Mouse (Mus musculus): Measurements from ENCODE around the gene Prkaca.

Prkaca gene

DNA sequence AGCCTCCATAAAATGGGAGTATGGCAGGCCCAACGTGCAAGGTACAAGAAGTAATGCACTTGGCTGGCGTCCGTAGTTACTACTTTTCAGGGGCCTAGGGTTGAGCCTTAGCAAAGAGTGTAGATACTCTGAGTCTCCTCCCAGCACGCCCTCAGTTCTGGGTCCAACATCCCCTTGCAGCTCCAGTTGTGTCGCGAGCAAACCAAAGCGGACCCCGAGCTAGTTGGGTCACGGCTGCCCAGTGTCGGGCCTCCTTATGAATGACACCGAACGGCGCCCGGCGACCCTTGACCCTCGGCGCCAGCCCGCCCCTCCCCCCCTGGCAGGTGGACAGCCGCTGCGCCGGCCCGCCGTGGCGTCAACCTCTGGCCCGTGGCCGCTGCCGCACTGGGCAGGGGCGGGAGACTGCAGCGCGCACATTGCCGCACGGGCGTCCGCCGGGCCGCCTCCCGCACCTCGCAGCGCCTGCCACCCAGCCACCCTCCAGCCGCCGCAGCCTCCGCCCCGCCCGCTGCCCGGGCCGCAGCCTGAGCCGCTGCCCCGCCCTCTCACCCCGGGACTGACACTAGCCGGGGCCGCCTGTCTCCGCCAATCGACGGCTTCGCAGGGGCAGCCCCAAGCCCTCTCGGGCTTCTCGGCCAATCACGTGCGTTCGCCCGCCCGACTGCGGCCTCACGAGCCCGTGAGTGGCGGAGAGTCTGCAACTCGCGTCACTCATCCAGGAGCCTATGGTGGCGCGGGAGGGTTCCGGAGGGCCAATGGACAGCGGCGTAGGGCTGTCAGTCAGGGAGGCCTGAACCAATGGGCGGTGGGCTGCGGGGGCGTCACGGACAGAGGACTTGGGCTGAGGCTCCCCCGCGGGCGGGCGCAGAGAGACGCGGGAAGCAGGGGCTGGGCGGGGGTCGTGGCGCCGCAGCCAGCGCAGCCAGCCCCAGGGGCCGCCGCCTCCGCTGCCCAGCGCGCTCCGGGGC lies at the start of gene Prkaca:
Gene Prkaca (plus strand): TSS at position 844 of the 971 bp plus-strand sequence.
- DNase-seq (ENCODE audit: low spot score in 2 of 2) = peak; percentile 92 to 98

DNA sequence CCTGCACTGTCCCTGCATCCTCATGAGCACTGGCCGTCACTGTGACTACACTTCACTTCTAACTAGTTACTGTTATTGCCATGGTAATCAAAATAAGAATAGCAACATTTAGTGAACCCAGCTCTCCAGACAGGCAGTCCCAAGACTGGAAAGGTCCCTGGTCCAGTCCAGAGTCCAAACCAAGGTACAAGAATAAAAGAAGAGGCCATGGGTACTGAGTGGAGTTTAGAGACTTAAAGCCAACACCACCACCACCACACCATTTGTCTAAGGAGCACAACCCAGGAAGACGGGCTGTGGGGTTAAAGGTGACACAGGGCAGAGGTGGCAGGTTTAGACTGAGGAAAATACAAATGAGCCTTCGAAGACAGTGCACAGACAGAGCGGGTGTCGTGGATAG lies 48.2 kb upstream of the Prkaca start:
- DNase-seq (ENCODE audit: low spot score in 2 of 2) = no peak

DNA sequence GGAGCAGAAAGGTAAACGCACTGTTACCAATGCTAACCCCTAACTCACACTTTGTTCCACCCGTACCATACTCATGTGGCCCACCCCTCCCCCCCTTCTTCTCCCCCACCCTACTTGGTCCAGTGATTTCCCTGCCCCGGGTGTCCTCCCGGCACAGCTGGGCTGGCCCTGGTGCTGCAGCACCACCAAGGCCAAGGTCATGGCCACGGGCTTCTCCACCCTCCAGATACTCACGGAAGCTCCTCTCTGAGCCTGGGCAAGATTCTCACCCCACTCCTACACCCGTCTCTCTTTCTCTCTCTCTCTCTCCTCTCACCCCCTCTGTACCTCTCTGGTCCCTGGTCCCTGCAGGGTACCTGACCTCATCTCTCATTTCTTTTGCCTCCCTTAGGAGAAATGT lies 46.5 kb upstream of the Prkaca start:
- no peak for DNase-seq (ENCODE audit: low spot score in 2 of 2)

DNA sequence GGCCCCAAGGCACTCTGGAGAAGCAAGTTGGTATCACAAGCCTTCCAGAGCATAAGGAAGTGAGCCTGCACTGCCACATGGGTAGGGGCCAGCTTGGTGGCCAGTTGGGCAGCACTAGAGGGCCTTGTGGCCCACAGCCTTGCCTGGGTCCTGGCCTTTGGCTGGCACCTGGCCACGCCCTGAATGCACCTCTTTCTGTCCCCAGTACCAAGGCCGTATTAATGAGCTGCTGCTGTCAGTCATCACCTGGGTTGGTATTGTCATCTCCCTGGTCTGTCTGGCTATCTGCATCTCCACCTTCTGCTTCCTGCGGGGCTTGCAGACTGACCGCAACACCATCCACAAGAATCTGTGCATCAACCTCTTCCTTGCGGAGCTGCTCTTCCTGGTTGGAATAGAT lies 38.6 kb upstream of the Prkaca start:
- DNase-seq (ENCODE audit: low spot score in 2 of 2) = no peak

DNA sequence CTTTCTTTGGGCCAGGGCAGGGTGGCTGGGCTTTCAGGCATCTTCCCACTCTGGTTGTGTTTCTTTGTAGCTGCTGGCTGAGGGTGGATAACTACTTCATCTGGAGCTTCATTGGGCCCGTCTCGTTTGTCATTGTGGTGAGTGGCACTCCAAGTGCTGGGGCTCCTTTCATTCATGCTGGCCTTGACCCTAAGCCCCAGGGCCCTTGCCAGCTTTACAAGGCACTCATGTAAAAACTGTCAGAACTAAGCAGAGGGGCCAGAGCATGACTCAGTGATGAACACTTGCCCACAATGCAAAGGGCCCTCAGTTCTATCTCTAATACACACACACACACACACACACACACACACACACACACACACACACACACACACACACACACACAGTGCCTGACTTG lies 37.8 kb upstream of the Prkaca start:
- no peak for DNase-seq (ENCODE audit: low spot score in 2 of 2)

DNA sequence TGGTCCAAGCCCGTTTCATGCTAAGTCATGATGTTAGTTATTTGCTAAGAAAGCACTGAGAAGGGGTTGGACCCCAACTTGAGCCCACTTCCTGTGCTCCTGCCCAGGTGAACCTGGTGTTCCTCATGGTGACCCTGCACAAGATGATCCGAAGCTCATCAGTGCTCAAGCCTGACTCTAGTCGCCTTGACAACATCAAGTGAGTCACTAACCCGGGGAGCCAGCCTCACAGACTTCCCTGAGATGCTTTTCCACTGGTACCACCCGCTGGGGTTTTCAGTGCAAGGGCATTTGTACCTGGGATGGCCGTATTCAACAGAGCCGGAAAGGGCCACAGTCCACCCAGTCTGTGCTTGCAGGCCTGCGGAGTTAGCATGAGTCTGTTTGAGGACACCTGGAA lies 37.4 kb upstream of the Prkaca start:
- no peak for DNase-seq (ENCODE audit: low spot score in 2 of 2)

DNA sequence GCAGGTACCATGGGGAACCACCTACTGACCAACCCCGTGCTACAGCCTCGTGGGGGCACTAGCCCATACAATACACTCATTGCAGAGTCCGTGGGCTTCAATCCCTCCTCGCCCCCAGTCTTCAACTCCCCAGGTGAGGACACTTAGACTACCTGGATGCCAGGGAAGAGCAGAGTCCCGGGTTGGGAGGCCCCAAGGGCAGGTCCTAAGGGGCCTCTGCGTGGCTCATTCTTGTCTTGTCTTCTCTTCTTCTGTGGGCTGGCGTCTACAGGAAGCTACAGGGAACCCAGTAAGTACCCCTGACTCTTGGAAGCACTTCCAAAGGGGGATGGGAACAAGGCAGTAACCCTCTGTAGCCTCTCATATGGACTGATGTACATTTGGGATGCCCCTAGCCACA lies 35.1 kb upstream of the Prkaca start:
- DNase-seq (ENCODE audit: low spot score in 2 of 2) = no peak

DNA sequence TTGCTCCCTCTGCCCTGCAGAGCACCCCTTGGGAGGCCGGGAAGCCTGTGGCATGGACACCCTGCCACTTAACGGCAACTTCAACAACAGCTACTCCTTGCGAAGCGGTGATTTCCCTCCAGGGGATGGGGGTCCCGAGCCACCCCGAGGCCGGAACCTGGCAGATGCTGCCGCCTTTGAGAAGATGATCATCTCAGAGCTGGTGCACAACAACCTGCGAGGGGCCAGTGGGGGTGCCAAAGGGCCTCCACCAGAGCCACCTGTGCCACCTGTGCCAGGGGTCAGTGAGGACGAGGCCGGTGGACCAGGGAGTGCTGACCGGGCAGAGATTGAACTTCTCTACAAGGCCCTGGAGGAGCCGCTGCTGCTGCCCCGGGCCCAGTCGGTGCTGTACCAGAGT lies 34.5 kb upstream of the Prkaca start:
- no peak for DNase-seq (ENCODE audit: low spot score in 2 of 2)

DNA sequence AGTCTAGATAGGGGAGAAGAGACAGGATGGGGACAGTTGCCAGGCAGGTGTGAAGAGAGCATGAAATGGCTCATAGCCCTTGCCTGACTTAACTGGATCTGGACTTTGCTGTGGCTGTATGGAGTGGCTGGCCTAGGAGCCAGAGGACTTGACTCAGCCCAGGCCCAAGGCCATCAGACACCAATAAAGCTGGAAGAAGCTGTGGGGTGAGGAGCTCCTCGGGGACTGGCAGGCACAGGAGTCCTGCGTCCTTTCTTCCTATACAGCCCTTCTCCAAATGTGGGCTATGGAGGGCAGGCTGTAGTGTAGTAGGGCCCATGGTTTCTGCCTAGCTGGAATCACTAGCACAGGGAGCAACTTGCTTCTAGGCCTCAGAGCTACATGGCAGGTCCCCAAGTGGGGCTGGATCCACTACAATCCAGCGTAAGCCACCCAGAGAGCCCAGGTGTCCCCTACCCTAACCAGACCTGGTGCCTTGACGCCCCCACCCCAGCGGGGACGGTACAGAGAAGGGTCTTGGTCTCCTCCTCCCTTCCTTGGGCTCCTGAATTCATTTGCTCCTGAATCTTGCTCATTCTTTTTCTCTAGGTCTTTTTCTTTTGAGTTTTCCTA lies 31.6 kb upstream of the Prkaca start:
- DNase-seq (ENCODE audit: low spot score in 2 of 2) = no peak

DNA sequence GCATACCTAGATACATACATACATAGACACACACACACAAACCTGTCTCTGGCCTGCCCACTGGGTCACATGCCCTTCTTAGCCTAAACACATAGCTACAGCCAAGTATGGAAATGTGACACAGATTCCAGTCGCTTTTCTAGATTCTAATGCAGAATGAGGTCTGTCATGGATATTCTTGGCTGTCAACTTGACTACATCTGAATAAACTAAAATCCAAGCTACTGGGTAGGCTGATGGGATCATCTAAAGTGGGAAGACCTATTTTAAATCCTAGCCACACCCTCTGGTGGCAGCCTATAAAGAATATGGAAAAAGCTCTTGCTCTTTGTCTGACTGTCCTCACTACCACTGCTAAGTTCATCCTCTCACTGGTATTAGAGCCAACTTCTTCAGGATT lies 30.3 kb upstream of the Prkaca start:
- DNase-seq (ENCODE audit: low spot score in 2 of 2) = no peak

DNA sequence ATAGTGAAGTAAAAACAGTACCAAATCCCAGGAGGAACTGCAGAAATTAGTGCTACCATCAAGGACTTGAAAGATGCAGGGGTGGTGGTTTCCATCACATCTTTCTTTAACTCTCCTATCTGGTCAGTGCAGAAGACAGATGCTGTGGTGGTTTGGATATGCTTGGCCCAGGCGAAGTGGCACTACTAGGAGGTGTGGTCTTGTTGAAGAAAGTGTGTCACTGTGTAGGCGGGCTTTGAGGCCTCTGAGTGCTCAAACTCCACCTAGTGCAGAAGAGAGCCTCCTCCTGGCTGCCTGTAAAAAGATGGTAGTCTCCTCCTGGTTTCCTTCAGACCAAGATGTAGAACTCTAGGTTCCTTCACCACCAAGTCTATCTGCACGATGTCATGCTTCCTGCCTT lies 27.3 kb upstream of the Prkaca start:
- DNase-seq (ENCODE audit: low spot score in 2 of 2) = no peak

DNA sequence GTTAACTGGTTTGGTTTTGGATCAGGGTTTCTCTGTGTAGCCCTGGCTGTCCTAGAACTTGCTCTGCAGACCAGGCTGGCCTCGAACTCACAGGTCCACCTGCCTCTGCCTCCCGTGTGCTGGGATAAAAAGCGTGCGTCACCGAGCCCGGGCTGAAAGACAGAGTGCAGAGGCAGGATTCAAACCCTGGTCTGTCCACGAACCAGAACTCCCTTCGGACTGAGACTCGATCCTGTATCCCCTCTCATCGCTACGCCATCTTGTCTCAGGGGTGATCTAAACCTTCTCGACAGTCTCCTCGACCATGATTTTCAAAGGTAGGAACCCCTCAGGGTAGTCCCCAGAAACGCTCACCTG lies 18.1 kb upstream of the Prkaca start:
- no peak for DNase-seq (ENCODE audit: low spot score in 2 of 2)

DNA sequence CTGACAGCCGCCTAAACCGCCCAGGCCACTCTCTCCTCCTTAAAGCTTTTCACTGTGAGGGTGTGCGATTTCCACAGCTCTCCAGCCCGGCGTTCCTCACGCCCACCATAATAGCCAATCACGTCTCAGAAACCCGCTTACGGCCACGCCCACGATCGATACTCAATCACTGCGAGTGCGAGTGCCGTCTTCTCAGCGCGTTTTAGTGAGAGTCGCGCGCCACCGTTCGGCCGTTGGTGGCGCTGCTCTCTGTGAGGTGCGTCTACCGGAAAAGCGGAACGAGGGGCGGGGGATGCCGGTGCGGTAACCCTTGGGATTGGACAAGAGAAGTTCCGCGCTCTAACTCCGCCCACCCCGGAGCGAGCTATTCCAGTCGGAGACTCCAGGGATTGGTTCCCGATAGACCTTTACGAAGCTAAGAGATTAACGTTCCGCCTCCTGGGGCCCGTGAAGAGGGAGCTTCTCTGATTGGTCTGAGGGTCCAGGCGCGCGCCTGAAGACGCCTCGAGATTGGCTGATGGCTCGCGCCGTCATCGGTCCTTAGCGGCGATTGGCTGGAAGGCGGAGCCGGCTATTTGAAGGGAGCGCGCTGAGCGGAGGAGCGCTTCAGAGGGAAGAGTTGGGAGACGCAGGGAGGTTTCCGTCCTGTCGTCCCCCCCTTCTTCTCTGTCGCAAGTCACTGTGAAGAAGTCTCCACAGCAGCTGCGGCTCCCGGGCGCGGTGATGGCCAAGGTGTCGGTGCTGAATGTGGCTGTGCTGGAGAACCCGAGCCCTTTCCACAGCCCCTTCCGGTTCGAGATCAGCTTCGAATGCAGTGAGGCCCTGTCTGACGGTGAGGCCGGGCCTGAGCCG lies 17.5 kb upstream of the Prkaca start, which contains the start of the genes Gm10644 and Asf1b:
Gene Gm10644 (minus strand): TSS at position 100 of the 852 bp plus-strand sequence.
Gene Asf1b (plus strand): TSS at position 402 of the 852 bp plus-strand sequence.
- DNase-seq (ENCODE audit: low spot score in 2 of 2) = peak; percentile 95 to 98

DNA sequence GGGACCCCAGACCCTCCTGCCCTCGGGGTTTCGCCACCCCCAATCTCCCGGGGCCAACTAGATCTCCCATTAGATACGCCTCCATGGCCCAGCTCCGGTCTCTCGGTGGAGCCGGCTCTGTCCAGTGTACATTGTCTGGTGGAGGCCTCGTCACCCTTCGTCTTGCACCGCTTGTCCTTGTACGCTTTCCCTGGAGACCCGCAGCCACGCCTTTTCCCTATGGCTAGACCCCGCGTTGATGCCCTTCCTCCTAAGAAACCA lies 16.9 kb upstream of the Prkaca start:
- DNase-seq (ENCODE audit: low spot score in 2 of 2) = no peak

DNA sequence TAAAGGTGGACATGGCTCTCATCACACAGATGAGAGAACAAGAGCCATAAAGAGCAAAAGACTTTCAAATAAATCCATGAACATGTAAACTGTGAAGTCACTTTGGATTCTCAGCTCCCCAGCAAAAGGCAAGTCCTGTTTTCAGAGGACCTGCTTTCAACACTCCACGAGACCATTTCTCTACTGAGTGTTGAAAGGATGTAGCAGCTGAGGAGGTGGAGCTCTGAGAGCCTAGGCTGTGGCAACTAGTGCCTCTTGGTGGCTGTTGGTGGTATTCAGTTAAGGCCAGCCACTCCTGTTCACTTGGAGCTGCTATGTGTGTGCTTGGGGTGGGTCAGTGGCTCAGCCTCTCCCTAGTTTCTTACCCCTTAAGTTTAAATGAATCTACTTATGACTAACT lies 16.0 kb upstream of the Prkaca start:
- DNase-seq (ENCODE audit: low spot score in 2 of 2) = no peak

DNA sequence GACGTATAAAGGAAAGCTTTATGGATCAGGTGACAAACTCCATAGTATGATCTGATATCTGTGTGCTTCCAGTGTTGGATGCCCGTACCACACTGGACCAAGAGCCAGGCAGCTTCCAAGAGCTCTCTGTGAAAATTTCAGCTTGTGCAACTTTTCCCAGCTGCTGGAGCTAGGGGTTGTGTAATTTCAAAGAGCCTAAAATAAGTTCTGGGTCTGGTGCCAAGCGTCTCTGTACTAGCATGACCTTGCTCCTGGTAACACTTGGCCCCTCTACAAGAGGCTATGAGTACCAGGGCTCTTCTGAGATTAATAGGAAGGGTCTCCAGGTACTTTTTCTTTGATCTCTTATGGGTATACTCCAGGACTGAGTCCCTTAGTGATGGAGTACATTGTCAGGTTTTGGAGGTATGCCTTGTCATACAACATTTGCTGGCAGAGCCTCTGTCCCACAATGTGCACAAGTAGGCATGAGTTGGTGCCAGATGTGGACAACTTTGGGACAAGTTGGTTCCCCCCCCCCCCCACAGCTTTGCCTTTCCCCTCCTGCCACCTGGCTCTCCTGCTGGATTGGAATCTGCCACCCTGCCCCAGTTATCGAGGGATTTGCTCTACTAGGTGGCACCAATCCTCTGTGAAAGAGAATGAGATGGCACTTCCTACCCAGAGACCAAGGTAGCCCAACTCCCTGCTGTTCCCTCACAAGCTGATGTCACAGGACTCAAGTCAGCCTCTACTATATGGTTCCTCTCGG lies 8.6 kb upstream of the Prkaca start:
- peak in 1 of 2 experiments; percentile 35 for DNase-seq (ENCODE audit: low spot score in 2 of 2)

DNA sequence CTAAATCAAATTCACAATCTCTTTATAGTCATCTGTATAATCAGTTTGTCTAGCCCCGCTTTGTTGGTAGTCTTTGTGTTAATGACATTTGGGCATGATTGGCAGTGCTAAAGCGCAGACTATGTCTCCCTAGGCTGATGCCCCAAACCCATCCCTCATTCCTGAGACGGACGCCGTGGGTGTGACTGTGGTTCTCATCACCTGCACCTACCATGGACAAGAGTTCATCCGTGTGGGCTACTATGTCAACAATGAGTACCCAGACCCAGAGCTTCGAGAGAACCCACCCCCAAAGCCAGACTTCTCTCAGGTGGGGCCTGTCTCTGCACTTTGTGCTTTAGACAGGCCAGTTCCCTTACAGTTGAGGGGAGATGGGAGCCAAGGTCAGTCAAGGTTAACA lies 5.1 kb upstream of the Prkaca start:
- DNase-seq (ENCODE audit: low spot score in 2 of 2) = no peak

DNA sequence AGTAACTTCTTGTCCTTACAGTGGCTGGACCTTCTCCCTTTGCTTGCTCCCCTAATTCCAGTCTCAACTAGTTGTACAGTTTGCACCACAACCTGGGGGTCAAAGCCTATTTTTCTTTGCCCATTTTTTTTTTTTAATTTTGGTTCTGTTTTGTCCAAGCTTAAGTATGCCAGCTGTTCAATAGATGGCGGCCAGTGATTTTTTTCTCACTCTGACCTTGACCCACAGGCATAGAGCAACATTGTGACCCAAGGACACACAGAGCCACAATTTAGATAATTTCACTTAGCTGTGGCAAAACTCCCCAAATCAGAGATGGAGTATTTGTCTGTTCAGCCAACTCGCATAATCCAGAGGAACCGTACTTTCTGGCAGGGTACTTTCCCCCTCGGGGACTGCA lies 1.7 kb upstream of the Prkaca start:
- DNase-seq (ENCODE audit: low spot score in 2 of 2) = no peak

DNA sequence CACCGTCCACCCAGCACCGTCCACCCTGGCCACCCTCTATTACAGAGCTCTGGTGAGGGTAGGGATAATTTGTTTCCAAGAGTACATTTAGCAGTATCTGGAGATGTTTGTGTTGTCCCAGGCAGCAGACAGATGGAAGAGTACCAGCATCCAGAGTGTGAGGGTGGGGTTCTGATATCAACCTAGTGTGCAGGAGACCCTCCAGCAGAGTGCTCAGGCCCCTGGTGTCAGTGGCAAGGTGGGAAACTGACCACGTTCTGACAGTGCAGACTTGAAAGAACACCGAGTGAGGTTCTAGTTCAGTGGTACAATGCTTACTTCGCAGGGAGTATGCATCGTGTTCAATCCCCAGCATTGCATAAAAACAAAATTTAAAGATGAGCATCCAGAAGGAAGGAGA lies 1.1 kb upstream of the Prkaca start:
- DNase-seq (ENCODE audit: low spot score in 2 of 2) = no peak

DNA sequence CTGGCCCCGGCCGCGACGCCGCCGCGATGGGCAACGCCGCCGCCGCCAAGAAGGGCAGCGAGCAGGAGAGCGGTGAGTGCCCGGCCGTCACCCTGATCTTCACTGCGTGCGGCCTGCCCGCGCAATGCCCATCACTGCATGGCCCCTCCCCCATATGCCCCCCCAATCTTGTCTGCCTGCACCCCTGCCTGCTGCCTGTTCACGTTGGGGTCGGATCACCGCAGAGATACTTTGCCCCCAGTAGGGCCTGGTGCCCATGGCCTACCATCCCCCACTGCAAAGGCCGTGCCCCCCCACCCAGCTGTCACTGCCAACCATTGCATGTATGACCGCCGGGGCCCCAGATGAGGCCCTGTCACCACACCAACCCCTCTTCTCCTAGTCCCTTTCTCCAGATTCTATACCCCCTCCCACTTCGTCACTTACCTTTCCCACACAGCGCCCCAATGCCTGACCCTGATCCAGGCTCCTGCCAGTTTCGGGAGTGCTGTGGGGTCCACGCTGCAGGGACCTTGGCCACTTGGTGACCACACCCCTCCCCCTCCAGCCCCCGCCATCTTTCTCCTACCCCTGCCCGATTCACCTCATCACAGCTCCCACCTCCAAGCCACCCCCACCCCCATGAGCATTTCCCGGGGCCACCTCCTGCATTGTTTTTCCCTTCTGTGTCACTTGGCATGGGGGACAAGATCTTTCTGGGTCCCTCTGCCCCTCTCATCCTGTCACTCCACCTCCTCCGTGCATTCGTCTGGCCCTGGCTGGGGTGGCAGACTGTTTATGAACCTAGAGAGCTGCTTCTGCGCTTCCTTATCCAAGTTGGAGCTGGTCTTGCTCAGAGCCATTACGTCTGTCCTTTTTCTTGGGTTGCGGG lies 603 bp downstream of the Prkaca start:
- DNase-seq (ENCODE audit: low spot score in 2 of 2) = no peak

DNA sequence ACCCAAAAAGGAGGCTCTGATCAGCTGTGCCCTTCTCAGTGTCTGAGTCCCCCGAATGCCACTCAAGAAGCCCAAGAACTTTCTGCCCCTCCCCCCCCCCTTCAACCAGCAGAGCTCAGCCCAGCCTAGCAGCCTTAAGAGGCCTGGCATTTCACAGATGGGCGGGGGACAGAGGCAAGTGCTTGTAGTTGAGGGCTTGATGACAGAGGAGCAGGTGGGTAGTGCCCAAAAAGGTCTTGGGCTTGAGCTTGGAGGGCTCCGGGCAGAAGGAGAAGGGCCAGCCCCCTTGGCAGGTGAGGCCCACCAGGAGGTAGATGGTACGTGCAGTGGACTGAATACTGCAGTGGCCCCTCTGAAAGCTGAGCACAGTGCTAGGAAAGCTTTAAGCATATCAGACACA lies 1.7 kb downstream of the Prkaca start:
- DNase-seq (ENCODE audit: low spot score in 2 of 2) = no peak

Data from urinary bladder, postnatal 36 days (tissue).